Mouse (Mus musculus): Measurements from ENCODE around the gene Hdac8. TPM values are rescaled to one million over a fixed set of nuclear protein-coding genes. Genes with fewer than 3 reads are reported as not detected.

Gene Hdac8
- polyA plus RNA-seq, 1 experiment, result 24.8 TPM

DNA sequence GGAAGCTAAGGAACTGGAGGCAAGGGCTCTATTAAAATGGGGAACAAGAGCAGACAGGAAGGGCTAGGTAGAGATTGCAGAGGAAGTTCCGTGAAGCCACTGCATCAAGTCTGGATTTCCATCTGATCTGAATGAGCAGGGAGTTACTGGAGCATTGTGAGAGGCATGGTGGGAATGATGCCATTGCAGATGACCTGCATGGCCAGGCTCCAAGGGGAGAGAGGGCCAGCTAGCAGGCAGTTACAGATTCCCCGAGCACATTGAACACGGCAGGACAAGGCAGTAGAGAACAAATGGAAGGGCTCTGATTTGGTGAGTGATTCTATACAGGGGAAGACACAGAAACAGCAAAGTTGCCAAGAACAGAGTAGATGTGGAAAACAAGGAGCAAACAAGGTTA, 138.6 kb downstream of the Hdac8 start:
- peak; percentile 78 to 86 for DNase-seq
- H3K27me3 ChIP-seq (ENCODE audit: control insufficient read depth, insufficient read depth, low read length), result no peaks in the 10 kb centered on the region
- no peaks in the 10 kb centered on the region for H3K4me1 ChIP-seq (ENCODE audit: control insufficient read depth, insufficient read depth, low read length)
- TF ChIP-seq CTCF (IDR thresholded peaks at IDR 0.05; ENCODE audit: borderline replicate concordance, insufficient read depth, low read depth, low read length), result no peak
- no peak for TF ChIP-seq POLR2A (IDR thresholded peaks at IDR 0.05; ENCODE audit: borderline replicate concordance, insufficient read depth, low read length)
- no peak overlapping the region for H3K27ac ChIP-seq (ENCODE audit: insufficient read depth, low read length)
- 13% methylated on average over 3 of the region's 3 CpGs for WGBS
- H3K4me3 ChIP-seq (replicated peaks; ENCODE audit: insufficient read depth, low read depth, low read length), result no peak overlapping the region

DNA sequence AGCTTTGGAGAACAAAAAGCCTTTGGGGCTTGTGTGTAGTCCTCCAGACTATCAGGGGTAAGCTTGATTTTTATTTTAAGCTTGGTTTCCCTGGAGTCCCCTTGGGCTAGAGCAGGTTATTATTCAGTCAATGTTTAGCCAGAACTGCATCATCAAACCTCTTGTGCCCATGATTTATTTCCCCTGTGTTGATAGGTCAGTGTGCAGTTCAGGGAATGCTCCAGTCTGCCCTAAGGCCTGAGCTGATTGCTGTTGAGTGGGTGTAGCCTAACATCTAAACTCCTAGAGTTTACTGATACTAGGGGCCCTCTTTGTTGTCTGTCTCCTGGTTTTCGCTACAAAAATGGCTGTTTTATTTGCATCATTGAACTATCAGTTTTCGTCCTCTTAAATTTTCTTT, 142.9 kb downstream of the Hdac8 start:
- H3K27ac ChIP-seq (ENCODE audit: insufficient read depth, low read length), result no peak overlapping the region
- TF ChIP-seq CTCF (IDR thresholded peaks at IDR 0.05; ENCODE audit: borderline replicate concordance, insufficient read depth, low read depth, low read length) (no peak), POLR2A (IDR thresholded peaks at IDR 0.05; ENCODE audit: borderline replicate concordance, insufficient read depth, low read length) (no peak)
- no peak overlapping the region for H3K4me3 ChIP-seq (replicated peaks; ENCODE audit: insufficient read depth, low read depth, low read length)
- DNase-seq, result no peak
- H3K4me1 ChIP-seq (ENCODE audit: control insufficient read depth, insufficient read depth, low read length), result no peaks in the 10 kb centered on the region
- WGBS, result 95% methylated on average over 2 of the region's 2 CpGs
- H3K27me3 ChIP-seq (ENCODE audit: control insufficient read depth, insufficient read depth, low read length), result no peaks in the 10 kb centered on the region

DNA sequence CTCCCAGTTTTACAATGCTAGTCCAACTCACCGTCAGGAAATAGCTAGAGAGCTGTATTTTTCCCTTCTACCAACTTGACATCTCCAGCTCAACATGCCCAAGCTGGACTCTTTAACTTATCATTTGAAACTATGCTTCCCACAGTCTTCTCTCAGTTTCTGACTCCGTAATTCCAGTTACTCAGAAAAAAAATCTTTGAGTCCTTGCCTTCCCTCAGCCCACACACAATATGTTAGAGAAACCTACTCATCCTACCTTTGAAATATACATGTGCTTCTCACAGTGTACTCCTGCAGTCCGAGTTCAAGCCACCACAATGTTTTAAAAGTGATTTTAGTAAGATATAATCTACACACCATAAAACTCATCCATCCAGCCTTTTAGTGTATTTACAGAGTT, 151.7 kb downstream of the Hdac8 start:
- no peaks in the 10 kb centered on the region for H3K4me1 ChIP-seq (ENCODE audit: control insufficient read depth, insufficient read depth, low read length)
- TF ChIP-seq POLR2A (IDR thresholded peaks at IDR 0.05; ENCODE audit: borderline replicate concordance, insufficient read depth, low read length), result no peak
- DNase-seq, result no peak
- H3K27me3 ChIP-seq (ENCODE audit: control insufficient read depth, insufficient read depth, low read length), result no peaks in the 10 kb centered on the region
- 86% methylated on average over 3 of the region's 3 CpGs for whole genome bisulfite sequencing
- no peak overlapping the region for H3K4me3 ChIP-seq (replicated peaks; ENCODE audit: insufficient read depth, low read depth, low read length)
- no peak overlapping the region for H3K27ac ChIP-seq (ENCODE audit: insufficient read depth, low read length)

DNA sequence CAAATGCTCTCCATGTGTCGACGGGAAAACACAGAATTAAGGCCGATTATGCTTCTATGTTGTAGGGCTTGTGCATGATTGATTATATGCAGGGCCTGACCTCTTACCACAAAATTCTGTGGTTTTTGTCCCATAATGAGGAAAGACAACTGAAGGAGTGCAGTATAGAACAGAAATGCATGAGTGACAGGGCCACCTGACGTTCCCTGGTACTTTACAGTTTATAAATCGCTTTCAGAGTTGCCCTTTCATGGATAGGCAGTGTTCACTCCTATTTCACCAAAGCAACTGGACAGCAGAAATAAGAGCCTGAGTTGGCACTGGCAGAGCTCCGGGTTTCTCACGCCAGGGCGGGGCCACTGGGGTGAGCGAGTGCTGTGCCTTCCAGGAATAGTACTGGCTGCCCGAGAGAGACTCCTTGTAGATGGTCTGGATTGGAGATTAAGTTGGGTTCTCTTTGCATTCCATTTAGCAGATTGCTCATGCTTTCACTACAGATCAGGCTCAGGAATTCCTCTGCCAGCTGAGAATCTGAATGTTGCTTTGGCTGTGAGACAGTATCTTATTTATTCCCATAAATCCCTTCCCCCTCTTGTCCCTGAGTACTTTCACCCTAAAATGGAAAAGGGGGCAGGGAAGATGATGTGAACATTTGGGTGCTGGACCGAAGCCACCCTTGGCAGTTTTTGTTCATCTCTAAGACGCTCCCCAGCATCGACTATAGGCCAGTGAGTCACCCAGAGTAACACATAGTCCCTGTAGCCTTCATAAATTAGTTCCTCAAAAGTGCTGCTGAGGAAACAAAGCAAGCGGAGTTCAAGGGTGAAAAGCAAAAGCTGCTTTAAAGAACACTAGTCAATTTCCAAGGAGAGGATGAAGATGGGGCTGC, 155.1 kb downstream of the Hdac8 start:
- 31% methylated on average over 14 of the region's 14 CpGs for WGBS

DNA sequence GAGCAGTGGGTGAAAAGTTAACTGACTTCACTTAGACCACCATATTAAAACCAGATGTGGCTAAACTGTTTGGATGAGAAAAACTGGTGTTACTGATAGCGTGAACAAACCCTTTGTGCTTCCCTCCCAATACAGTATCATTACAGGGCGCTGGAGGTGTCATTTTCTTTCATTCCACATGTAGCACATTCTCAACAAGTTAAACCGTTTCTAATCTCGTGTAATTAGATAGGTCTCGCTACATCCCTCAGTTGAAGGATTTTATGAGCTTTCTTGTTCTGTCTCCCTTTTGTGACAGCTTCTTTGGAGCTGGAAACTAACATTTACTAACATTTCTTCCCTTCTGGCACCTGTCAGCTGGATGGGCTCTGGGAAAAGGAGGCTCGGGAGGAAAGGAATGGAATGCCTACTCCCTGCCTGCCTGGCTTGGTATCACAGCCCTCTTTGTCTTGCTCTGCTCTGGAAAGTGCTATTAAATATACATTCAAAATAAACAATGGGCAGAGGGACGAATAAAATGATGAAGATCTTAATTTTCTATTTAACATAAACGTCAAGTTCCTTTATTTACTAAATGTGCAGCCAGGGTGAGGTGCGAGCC, 156.2 kb downstream of the Hdac8 start:
- Histone ChIP-seq H3K4me1 (ENCODE audit: control insufficient read depth, insufficient read depth, low read length) (no peaks in the 10 kb centered on the region), H3K27ac (ENCODE audit: insufficient read depth, low read length) (no peak overlapping the region), H3K27me3 (ENCODE audit: control insufficient read depth, insufficient read depth, low read length) (no peaks in the 10 kb centered on the region), H3K4me3 (replicated peaks; ENCODE audit: insufficient read depth, low read depth, low read length) (no peak overlapping the region)
- 75% methylated on average over 9 of the region's 9 CpGs for WGBS
- TF ChIP-seq CTCF (IDR thresholded peaks at IDR 0.05; ENCODE audit: borderline replicate concordance, insufficient read depth, low read depth, low read length) (no peak), POLR2A (IDR thresholded peaks at IDR 0.05; ENCODE audit: borderline replicate concordance, insufficient read depth, low read length) (no peak)
- no peak for DNase-seq

More for the DNA sequence above, 155.1 kb downstream of the Hdac8 start:
- Histone ChIP-seq H3K27me3 (ENCODE audit: control insufficient read depth, insufficient read depth, low read length) (no peaks in the 10 kb centered on the region), H3K4me1 (ENCODE audit: control insufficient read depth, insufficient read depth, low read length) (no peaks in the 10 kb centered on the region), H3K4me3 (replicated peaks; ENCODE audit: insufficient read depth, low read depth, low read length) (no peak overlapping the region), H3K27ac (ENCODE audit: insufficient read depth, low read length) (no peak overlapping the region)
- TF ChIP-seq POLR2A (IDR thresholded peaks at IDR 0.05; ENCODE audit: borderline replicate concordance, insufficient read depth, low read length), result no peak
- TF ChIP-seq CTCF (IDR thresholded peaks at IDR 0.05; ENCODE audit: borderline replicate concordance, insufficient read depth, low read depth, low read length), result no peak
- DNase-seq, result peak; percentile 29 to 47

DNA sequence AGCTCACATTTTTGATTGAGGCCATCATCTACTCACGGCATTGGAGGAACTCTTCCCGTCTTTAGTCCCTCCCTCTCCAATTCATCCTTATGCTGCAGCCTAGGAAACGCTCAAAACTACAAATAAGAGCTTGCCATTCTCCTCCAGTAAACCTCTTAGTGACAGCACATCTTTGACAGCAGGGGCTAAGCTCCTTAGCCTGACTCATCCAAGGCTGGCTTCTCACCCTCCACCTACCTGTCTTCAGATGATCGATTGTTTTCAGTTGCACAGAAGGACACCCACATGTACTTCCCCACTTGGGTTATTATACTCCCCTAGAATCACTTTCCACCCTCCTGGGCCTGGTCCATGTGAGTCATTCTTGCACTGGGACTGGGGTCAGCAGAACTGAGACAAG, 163.5 kb downstream of the Hdac8 start:
- no peak overlapping the region for H3K27ac ChIP-seq (ENCODE audit: insufficient read depth, low read length)
- 52% methylated on average over 4 of the region's 4 CpGs for WGBS
- TF ChIP-seq CTCF (IDR thresholded peaks at IDR 0.05; ENCODE audit: borderline replicate concordance, insufficient read depth, low read depth, low read length) (no peak), POLR2A (IDR thresholded peaks at IDR 0.05; ENCODE audit: borderline replicate concordance, insufficient read depth, low read length) (no peak)
- H3K4me3 ChIP-seq (replicated peaks; ENCODE audit: insufficient read depth, low read depth, low read length), result no peak overlapping the region
- no peaks in the 10 kb centered on the region for H3K27me3 ChIP-seq (ENCODE audit: control insufficient read depth, insufficient read depth, low read length)
- DNase-seq, result no peak
- no peaks in the 10 kb centered on the region for H3K4me1 ChIP-seq (ENCODE audit: control insufficient read depth, insufficient read depth, low read length)

DNA sequence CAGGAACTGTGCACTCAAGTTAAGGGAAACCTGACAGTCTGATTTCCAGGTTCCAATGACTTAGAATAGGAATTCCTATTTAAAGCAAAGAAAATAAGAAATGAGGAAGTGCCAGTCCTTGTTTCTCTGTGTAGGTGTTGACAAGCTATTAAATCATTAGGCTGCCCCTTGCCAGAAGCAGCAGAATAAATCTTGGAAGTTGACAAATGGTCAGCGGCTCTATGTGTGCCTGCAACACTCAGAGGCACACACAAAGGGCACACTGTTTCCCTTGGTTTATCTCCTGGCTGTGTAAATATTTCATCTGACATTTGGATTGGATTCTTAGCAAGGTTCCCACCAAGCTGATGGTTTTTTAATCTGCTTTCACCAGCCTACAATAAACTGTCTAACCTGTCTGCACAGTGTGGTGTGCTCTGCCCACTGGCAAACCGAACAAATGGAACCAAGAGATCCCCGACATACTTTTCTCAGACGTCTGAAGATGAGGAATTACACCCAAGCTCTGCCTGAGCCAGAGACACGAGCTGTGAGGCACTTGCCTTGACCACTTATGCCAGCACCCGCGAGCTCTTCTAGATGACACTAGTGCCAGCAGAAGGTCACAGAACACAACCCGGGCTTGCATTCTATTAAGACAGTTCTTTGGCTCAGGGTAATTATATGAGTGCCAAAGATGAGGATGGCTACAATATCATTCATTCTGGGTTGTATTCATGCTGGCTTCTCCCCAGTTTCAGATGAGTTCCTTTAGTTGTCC, 165.6 kb downstream of the Hdac8 start:
- H3K27ac ChIP-seq (ENCODE audit: insufficient read depth, low read length), result no peak overlapping the region
- no peaks in the 10 kb centered on the region for H3K27me3 ChIP-seq (ENCODE audit: control insufficient read depth, insufficient read depth, low read length)
- DNase-seq, result peak in 1 of 2 experiments; percentile 25
- no peak for TF ChIP-seq CTCF (IDR thresholded peaks at IDR 0.05; ENCODE audit: borderline replicate concordance, insufficient read depth, low read depth, low read length)
- TF ChIP-seq POLR2A (IDR thresholded peaks at IDR 0.05; ENCODE audit: borderline replicate concordance, insufficient read depth, low read length), result no peak
- WGBS, result 21% methylated on average over 8 of the region's 8 CpGs
- H3K4me3 ChIP-seq (replicated peaks; ENCODE audit: insufficient read depth, low read depth, low read length), result no peak overlapping the region
- no peaks in the 10 kb centered on the region for H3K4me1 ChIP-seq (ENCODE audit: control insufficient read depth, insufficient read depth, low read length)

All from cerebellum, adult 2 months (tissue).